Mouse (Mus musculus) C2C12 (cell line): ENCODE results near the gene Kctd6. TPM values are rescaled to one million over a fixed set of nuclear protein-coding genes. Genes with fewer than 3 reads are reported as not detected.

ENCODE experiments used
- H3K27me3 ChIP-seq: one replicate; pipeline ENCODE4 v1.6.1; 2011; ENCODE audit not compliant: control insufficient read depth, insufficient read depth, insufficient read length
- H3K36me3 ChIP-seq: one replicate; pipeline ENCODE4 v1.6.1; 2011; ENCODE audit not compliant: control insufficient read depth, insufficient read depth
- H3K4me3 ChIP-seq: one replicate; pipeline ENCODE4 v1.5.1; 2011; ENCODE audit warnings: mild to moderate bottlenecking, control low read depth; ENCODE audit not compliant: poor library complexity, insufficient read depth, severe bottlenecking
- H3K79me2 ChIP-seq: one replicate; pipeline ENCODE4 v1.6.1; 2011; ENCODE audit not compliant: control insufficient read depth, insufficient read depth
- H3K79me3 ChIP-seq: one replicate; pipeline ENCODE4 v1.6.1; 2011; ENCODE audit warnings: low read depth, control low read depth
- H3ac ChIP-seq: one replicate; pipeline ENCODE3; 2011; ENCODE audit warnings: low read depth; ENCODE audit not compliant: control insufficient read depth, insufficient read length
- CEBPB ChIP-seq: IDR thresholded peaks from one replicate; pipeline ENCODE4 v1.6.1; 2011; ENCODE audit warnings: low read depth, mild to moderate bottlenecking, control low read depth, moderate library complexity
- CTCF ChIP-seq: IDR thresholded peaks from one replicate; pipeline ENCODE4 v1.5.1; 2011; ENCODE audit not compliant: control insufficient read depth, insufficient read depth, insufficient read length
- FOSL1 ChIP-seq: IDR thresholded peaks from one replicate; pipeline ENCODE4 v1.8.0; 2011; ENCODE audit warnings: mild to moderate bottlenecking, low read length; ENCODE audit not compliant: poor library complexity, insufficient read depth, severe bottlenecking
- MAX ChIP-seq: IDR thresholded peaks from one replicate; pipeline ENCODE4 v1.6.1; 2011; ENCODE audit warnings: mild to moderate bottlenecking, control low read depth
- MYOD1 ChIP-seq: IDR thresholded peaks from one replicate; pipeline ENCODE4 v1.6.1; 2011; ENCODE audit warnings: low read depth; ENCODE audit not compliant: control insufficient read depth, insufficient read length
- MYOG ChIP-seq: IDR thresholded peaks from one replicate; pipeline ENCODE4 v1.6.1; 2011; ENCODE audit not compliant: control insufficient read depth, insufficient read length; ENCODE audit errors: extremely low read depth
- USF1 ChIP-seq: IDR thresholded peaks from one replicate; pipeline ENCODE4 v1.6.1; 2011; ENCODE audit warnings: low read depth, mild to moderate bottlenecking, control low read depth, moderate library complexity
- polyA plus RNA-seq: library from polyadenylated mRNA; unstranded; fragments of >200 nt; fragmentation: generic; extraction: Trizol; gene quantifications from one replicate; pipeline ENCODE4 v1.2.1, GENCODE M21; 2012; ENCODE audit warnings: missing spikeins

Gene Kctd6
- polyA plus RNA-seq, 1 experiment: 3.9 TPM

DNA sequence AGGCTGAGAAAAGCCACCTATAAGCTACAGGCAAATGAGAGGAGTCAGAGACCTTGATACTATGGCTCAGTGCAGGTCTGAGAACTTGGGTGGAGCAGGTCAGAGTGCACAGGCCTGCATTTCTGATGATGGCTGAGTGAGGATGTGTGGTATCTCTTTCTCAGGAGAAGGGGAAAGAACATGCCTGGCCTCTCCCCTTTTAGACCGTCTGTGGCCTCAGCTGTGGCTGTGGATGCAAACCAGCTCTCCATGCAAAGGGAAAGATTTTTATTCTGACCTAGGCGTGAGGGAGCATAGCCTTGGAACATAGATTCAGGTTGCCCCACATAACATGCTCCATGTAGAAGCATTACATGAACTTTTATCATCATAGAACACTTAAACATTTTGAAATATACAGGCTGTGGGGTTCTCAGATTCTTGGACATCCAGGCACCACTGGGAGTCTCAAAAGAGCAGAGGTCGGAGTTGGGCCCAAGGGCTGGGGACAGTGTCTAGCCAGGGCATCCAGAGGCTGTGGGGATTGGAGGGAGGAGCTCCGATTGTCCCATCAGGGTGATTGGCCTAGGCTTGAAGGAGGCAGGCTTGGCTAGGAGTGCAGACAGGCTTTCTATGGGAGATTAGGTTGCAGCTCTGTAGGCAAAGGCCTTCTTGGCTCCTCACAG lies 33.4 kb upstream of the Kctd6 start:
- TF ChIP-seq MYOD1 (no peak), MAX (no peak), CEBPB (no peak), MYOG (no peak), USF1 (no peak), FOSL1 (no peak), CTCF (no peak)
- Histone ChIP-seq H3K4me3 (no peak overlapping the region), H3ac (no peak overlapping the region), H3K79me3 (no peaks in the 10 kb centered on the region), H3K36me3 (no peaks in the 10 kb centered on the region), H3K27me3 (no peaks in the 10 kb centered on the region), H3K79me2 (no peaks in the 10 kb centered on the region)

DNA sequence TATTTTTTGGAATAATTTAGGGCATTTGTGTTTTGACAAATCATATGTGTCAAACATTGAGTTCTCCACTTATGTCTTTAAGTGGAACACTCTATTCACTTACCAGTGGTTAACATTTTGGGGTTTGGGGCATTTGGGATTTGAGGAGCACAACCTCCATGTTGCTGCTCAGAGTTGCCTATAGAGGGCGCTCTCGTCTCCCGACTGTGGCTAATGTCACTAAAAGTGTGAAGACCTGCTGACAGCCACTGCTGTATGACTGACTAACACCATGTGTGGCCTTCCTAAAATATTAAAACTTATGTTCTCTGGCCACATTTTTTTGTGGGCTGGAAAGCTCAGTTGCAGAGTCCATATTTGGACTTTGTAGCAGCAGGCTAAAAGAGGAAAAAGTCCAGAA lies 30.6 kb upstream of the Kctd6 start:
- Histone ChIP-seq H3K79me2 (no peaks in the 10 kb centered on the region), H3K79me3 (no peaks in the 10 kb centered on the region), H3K4me3 (no peak overlapping the region), H3K27me3 (no peaks in the 10 kb centered on the region), H3ac (no peak overlapping the region), H3K36me3 (no peaks in the 10 kb centered on the region)
- TF ChIP-seq MYOG (no peak), CEBPB (no peak), FOSL1 (no peak), CTCF (no peak), MAX (no peak), MYOD1 (no peak), USF1 (no peak)

DNA sequence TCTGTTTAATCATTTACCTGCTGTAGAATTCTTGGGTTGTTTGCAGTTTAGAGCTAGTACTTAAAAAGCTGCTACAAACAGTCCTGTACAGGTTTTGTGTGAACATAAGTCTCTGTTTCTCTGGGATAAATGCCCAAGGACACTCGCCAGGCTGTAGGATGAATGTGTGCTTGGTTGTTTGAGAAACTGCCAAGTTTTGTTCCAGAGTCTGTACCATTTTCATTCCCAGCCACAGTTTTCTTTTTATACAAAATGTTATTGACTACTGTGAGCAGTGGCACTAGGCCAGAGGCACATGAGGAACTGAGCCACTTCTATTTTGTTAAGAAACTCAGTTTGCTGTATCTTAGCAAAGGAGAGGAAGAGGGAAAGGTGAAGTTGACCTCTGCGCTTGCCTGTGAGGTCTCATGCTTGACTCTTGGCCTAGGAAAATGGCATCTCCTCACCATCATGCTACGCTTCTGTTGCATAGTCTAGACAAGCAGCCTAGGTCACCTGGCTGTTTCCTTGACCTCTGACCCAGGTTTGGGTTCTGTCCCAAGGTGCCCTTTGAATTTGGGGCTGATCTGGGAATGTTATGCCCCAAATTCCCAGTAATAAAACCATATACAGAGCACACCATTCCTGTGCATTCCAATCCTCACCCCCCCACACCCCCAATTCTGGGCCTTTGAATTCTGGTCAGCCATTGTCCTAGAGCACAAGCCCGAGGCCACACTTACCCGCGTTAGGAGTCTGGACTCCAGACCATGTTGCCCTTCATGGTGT lies 27.5 kb upstream of the Kctd6 start:
- Histone ChIP-seq H3K79me2 (no peaks in the 10 kb centered on the region), H3K79me3 (no peaks in the 10 kb centered on the region), H3K36me3 (no peaks in the 10 kb centered on the region), H3K27me3 (no peaks in the 10 kb centered on the region), H3ac (no peak overlapping the region), H3K4me3 (no peak overlapping the region)
- TF ChIP-seq MYOD1 (no peak), FOSL1 (no peak), USF1 (no peak), CTCF (no peak), MAX (no peak), MYOG (no peak), CEBPB (no peak)

DNA sequence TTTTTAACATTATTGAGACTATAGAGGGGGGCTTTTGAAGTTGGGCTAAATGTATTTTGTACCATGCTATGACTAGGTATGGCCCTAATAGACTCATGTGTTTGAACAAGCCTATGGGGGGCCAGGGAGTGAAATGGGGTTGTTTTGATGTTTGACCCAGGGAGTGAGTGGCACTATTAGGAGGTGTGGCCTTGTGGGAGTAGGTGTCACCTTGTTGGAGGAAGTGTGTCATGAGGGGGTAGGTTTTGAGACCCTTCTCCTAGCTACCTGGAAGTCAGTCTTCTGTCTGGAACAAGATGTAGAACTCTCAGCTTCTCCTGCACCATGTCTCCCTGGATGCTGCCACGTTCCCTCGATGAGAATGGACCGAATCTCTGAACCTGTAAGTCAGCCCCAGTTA lies 23.4 kb upstream of the Kctd6 start:
- TF ChIP-seq MYOD1 (no peak), USF1 (no peak), CTCF (no peak), MYOG (no peak), FOSL1 (no peak), MAX (no peak), CEBPB (no peak)
- Histone ChIP-seq H3K4me3 (no peak overlapping the region), H3ac (no peak overlapping the region), H3K27me3 (peaks cover 9% of the 10 kb centered on the region), H3K79me2 (no peaks in the 10 kb centered on the region), H3K79me3 (no peaks in the 10 kb centered on the region), H3K36me3 (no peaks in the 10 kb centered on the region)

DNA sequence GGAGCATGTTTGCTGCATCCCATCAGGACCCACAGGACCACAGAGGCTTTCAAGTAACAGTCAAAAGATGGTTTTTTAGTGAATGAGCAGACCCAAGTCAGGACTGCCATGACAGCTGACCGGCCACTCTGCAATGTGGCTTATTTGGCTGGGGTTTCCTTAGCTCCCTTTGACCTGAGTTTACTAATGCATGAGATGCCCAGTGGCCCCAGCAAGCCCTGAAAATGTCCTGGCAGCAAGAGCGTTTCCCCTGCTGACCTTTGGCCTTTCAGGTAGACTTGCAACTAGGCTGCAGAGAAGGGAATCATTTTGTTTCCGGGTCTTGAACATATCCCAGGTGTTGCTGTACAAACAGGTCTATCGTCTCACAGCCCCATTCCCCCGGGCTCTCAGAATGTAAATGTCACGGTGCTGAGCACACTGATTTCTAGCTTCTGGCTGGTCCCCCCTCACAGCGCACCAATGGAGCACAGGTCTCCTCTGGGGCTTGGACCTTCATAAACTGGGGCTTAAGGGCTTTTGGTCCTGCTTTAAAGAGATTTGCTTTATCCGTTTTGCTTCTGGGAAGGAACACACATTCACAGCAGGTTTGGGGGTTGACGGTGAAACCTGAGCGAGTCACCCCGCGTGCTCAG lies 22.5 kb upstream of the Kctd6 start:
- no peaks in the 10 kb centered on the region for H3K79me2 ChIP-seq
- H3K79me3 ChIP-seq: no peaks in the 10 kb centered on the region
- TF ChIP-seq MYOG: no peak
- TF ChIP-seq USF1: no peak
- no peak for TF ChIP-seq CEBPB
- TF ChIP-seq FOSL1: no peak
- no peak for TF ChIP-seq MAX
- peaks cover 12% of the 10 kb centered on the region for H3K27me3 ChIP-seq
- no peak overlapping the region for H3ac ChIP-seq
- no peaks in the 10 kb centered on the region for H3K36me3 ChIP-seq
- no peak overlapping the region for H3K4me3 ChIP-seq
